Mouse (Mus musculus) G1E (cell line): ENCODE measurements around the gene Pde9a.

Experiments used
- CTCF ChIP-seq: IDR thresholded peaks from 2 replicates; pipeline ENCODE4 v1.5.1; 2012; ENCODE audit warnings: low read depth, low read length, inconsistent platforms, mixed read lengths
- GATA1 ChIP-seq: IDR thresholded peaks from 2 replicates; pipeline ENCODE4 v1.6.1; 2012; ENCODE audit warnings: borderline replicate concordance, low read length, inconsistent platforms, mixed read lengths

DNA sequence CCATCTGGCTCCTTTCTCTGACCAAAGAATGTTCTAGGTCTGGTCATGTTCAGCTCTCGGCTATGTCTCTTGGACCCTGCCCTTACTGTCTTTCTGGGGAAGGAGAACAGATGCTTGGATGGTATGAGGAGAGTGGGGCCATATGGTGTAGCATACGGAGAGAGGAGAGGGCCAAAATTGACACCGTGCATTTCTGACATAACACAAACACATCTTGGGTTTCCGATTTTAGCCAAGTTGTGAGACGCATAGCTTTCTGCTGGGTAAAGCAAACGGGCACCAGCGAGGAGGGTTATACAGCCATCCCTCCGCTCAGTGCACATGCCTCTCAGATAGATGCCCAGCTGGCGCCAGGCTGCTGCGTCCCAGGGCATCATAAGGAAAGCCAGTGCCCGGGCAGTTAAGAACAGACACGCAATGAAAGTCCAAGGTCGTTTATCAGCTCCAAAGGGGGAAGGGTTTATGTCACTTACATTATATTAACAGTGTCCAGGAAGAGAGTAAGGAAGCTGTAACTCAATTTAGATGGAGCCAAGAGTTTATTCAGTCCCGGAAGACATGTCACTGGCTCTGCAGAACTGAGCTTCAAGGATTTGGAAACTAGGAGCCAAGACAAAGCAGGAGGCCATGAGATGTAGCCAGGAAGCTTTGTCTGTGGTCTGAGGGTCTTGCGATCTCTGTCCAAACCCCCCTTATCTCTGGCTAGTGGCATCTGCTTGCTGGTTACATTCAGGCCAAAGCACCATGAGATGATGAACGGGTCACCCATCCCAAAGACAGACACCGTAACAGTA is 33.0 kb downstream of the Pde9a start:
- TF ChIP-seq CTCF (no peak), GATA1 (no peak)
